Mouse (Mus musculus) mesoderm, embryonic 11.5 days (tissue): ENCODE results near the gene Ncapg.
"Not testable (repeated sequence)": the region's sequence is repeated elsewhere in the genome, so short reads cannot be mapped to it uniquely, and the experiment has no call there.

Source experiments
- DNase-seq: peaks from one replicate; pipeline ENCODE4 v3.0.0-alpha.2; 2012; ENCODE audit warnings: low read depth, low spot score

Gene Ncapg

GRCm38 (mm10) chr5:45669598-45670279, at the start of gene Ncapg:
Gene Ncapg, plus strand, starts transcription at chr5:45669919.
- DNase-seq, result peak; percentile 99

DNA sequence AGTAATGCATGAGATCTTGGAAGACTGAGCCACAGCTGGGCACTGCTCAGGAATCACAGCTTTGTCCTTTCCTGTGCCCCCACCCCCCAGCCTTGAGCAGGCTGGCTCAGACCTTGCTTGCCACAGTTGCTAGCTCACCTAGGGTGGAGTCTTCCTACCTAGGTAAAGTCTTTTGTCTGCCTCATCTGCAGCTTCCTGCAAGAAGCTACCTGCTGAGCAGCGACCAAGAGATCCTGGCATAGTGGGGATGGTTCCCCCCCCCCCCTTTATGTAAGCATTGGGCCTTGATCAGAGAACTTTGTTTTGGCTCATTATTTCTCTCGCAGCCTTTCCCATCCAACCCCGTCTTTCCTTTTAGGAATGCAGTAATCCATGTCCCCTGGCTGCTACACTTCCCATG, 48.2 kb upstream of the Ncapg start:
- DNase-seq, result no peak

DNA sequence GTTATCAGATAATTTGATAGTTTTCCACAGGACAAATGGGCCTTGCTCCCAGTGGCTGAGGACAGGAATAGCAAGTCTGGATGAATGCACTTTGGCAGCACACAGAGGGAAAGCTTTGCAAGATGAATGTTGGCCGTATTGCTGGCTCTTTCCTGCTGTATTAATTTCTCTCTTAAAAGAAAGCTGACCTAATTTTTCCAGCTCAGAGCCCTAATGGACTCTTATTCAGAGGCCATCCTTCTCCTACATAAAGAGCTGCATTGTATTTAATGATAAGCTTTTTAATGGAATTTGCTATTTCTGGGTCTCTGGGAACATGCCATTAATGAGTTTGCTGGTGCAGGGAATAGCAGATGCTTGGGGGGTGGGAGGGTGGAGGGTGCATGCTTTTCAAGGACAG, 41.9 kb upstream of the Ncapg start:
- DNase-seq, result no peak

DNA sequence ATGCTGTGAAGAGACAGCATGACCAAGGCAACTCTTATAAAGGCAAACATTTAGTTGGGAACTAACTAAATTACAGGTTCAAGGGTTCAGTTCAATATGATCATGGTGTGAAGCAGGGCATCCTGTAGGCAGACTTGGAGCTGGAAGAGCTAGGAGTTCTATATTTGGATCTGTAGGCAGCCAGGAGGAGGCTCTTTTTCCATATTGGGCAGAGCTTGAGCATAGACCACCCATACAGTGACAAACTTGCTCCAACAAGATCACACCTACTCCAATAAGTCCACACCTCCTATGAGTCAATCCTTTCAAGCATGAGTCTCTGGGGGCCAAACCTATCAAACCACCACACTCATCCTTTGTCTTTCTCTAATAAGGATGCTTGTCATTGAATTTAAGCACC, 40.2 kb upstream of the Ncapg start:
- DNase-seq, result no peak

- no peak for DNase-seq
Observed at GRCm38 (mm10) chr5:45638378-45638777, 31.3 kb upstream of the Ncapg start.

DNA sequence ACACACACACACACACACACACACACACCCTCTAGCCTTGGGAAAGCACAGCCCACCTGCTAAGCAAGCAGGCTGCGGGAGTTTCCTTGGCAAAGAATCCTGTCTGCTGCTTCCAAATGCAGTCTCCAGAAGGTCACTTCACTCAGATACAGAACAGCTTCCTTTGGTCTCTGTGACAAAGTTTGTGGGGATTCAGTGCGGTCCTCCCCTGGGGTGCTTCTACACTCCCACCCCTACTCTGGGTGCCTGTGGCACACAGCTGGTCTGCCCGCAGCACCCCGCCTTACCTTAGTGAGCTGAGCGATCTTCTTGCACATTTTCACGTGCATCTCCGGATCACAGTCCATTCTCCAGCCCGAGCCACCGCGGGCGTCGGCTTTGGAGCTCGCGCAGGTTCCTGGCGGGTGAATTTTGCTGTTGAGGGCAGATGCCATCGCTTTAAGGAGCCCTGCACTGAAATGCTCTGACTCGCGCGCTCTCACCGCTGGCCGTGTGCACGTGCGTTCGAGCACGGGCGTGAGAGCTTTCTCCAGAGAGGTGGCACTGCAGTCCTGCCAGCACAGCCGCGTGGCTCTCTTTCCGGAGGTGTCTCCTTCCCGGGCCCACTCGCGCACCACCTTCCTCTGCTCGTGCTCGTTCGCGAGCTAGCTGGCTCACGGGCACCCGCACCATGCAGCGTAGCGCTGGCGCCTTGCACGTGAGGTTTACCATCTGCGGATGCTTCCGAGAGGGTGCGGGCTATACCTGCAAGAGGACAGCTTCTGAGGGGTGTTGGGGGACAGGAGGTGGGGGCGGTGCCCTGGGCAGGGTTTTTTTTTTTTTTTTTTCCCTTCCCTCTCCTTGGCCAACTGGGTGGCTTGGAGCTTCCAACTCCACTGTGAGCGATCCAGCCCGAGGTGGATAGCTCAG, 30.7 kb upstream of the Ncapg start, which contains the start of gene Fam184b:
Gene Fam184b, minus strand, starts transcription at position 809 of the 909 bp plus-strand sequence.
- DNase-seq, result peak; percentile 50

GRCm38 (mm10) chr5:45639715-45640092, 30.0 kb upstream of the Ncapg start:
- DNase-seq, result peak; percentile 7

DNA sequence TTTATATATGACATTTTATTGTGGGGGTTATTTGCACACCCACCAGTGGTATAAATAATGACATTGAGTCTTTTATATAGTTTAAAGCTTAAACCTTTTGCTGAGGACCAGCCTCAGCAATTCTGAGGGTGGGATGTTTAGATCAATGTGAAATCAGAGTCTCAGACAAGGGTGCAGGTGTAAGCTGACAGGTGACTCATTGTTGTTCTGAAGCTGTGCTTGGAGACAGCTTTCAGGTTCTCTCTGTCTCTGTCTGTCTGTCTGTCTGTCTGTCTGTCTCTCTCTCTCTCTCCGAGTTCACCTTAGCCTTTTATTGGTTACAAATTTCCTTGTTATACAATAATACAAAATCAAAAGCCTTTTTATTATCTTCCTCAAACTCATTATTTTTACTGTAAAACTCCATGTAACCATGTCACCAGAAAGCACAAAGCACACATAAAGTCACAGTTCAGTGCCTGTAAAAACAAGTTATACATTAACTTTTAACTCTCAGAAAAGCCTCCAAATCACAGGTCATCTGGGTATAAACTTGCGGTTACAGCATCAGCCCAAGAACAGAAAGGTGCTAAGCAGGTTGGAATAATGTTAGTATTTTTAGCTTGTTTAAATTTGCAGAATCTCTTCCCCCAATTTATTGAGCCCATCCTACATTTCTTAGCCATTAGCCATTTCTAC, 18.6 kb upstream of the Ncapg start:
- no peak for DNase-seq

GRCm38 (mm10) chr5:45658406-45658805, 11.3 kb upstream of the Ncapg start:
- DNase-seq, result not testable (repeated sequence)

GRCm38 (mm10) chr5:45668324-45668723, 1.4 kb upstream of the Ncapg start:
- peak; percentile 60 for DNase-seq

- peak; percentile 20 for DNase-seq
Observed at GRCm38 (mm10) chr5:45668831-45669230, 888 bp upstream of the Ncapg start.

DNA sequence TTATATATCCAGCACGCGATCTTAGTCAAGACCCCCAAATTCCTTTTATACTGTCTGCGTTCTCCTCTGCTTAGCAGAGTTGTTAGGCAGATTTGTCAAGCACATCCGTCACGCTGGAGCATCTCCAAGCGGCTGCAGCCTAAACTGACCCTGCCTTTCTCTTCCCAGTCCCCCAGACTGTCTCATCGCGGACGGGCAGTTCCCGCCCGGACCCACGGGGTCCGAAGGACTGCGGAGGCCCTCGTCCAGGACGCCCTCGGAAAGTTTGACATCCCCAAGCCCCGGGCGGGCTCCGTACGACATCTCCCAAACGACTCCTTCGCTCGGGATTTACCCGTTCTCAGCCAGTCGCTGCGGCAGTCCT, 503 bp upstream of the Ncapg start:
- no peak for DNase-seq

DNA sequence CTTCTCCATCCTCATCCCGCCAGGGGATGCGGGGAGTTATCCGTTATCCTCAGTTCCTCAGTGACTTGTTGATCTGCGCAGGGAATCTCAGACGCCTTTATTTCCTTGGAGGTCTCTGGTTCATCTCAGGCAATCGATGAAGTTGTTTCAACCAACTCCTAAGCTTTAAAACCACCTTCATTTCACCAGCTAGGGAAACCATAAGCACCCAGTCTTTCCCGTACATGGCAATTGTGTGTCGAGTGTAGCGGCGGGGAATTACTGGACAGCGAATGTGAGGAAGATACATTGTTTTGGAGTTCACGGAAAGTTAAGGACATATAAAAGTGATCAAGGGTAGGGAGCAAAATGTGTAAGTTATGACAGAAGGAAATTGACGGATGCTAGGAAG, 556 bp downstream of the Ncapg start:
- no peak for DNase-seq

DNA sequence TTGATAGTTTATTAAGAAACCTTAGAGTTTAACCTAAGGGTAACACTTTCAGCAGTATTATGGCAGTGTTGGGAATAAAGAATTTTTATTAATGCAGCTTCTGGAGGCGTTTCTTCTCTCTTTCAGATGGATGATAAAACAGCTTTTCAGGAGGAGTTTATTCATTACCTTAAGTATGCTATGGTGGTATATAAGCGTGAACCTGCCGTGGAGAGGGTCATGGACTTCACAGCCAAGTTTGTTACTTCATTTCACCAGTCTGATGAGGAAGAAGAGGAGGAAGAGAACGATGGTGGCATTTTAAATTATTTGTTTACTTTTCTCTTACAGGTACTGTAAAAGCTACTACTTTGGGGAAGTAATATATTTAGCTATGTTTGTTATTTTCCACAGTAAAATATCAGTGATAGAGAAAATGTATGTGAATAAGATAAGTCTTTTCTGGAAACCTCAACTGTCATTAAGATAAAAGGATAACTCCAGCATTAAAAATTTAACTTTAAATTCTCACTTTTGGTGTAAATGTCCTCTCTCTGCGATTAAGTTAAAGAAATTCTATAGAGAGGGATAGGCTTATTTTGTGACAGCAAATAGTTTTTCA, 1.3 kb downstream of the Ncapg start:
- DNase-seq, result no peak

GRCm38 (mm10) chr5:45675032-45675431, 5.3 kb downstream of the Ncapg start:
- no peak for DNase-seq

- no peak for DNase-seq
Observed at GRCm38 (mm10) chr5:45677639-45678038, 7.9 kb downstream of the Ncapg start.

DNA sequence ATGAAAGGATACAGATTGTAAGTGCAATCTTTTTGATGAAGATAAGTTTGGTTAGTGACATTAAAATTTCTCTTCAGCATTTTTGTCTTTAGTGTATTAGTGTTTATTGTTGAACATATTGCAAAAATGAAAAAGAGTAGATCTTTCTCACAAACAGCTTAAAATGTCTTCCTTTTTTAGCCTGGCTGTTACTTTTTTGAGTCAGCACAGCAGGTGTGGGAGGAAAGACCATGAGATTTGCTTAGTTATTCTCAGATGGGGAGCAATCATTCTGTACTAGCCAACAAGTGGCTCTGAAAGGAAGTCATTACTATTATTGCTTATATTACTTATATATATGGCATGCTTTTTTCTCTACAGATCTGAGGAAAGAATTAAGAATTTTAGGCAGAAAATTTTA, 10.2 kb downstream of the Ncapg start:
- DNase-seq, result no peak

GRCm38 (mm10) chr5:45683388-45683787, 13.7 kb downstream of the Ncapg start:
- no peak for DNase-seq

- DNase-seq, result no peak
Observed at GRCm38 (mm10) chr5:45685243-45685642, 15.5 kb downstream of the Ncapg start.

DNA sequence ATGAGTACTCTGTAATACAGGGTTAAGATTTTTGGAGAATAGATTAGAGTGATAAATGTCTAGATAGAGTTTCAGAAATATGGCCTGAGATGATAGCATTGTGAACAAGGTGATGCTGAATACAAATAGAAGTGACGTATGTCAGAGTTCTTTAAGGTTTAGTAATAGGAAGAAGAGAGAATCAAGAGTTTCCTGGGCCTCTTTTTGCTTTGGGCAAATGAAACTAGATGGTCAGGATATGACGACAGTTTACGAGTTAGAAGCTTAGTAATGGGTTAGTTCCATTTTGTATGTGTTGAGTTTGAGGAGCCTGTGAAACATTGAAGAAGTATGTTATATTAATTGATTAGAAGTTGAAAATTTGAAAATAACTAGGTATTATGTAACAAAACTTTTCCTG, 16.5 kb downstream of the Ncapg start:
- no peak for DNase-seq

- DNase-seq, result no peak
Observed at GRCm38 (mm10) chr5:45689152-45689551, 19.4 kb downstream of the Ncapg start.

DNA sequence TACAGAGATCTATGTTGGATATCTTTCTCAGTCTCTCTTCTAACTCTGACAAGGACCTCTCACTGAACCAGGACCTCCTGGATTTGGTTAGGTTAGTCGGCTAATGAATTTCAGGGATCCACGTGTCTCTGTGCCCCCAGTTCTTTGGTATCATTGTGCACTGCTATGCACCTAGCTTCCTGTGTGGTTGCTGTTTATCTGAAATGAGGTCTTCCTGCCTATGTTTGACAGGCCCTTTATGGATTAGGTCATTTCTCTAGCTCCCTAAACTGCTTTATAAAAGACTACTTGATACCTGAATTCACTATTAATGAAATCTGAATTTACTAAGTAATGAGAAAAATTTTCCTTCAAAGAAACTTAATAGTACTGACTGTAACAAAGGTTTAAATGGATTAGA, 21.1 kb downstream of the Ncapg start:
- no peak for DNase-seq
